ENCODE assay signal across 11 mouse cellular contexts in the genomic region with DNA sequence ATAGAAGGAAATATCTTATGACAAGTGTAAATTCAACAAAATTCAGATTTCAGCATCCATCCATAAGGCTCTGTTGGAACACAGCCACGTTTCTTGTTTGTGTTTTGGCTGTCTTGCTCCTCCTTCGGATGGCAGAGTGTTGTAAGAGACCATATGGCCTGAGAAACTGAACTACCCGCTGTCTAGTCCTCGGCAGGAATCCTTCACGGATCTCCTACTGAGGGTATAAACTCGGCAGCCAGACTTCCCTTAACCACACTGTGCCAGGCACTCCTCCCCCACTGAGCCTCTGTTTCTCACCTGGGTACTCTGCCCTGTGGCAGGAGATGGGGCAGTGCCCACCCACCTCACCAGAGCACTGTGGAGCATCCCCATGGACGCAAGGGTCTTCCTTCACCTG.
DNase-seq lines count a peak whose midpoint lies in the region; ATAC-seq and TF ChIP-seq lines count a peak whose summit lies in the region.
"Had no signal": no experiment of that assay in that cellular context is flagged by ENCODE, and none has a peak within 500 bp of the region (broad histone marks: within the 10 kb centered on the region; RNA-seq: fewer than 3 reads in every experiment).

No protein-coding gene starts in this region.

- intact Hi-C loops in left cerebral cortex, adult 2 months (cut with DNase I): no loop called here

- no peak for ATAC-seq in stomach, postnatal 0 days (ENCODE audit: low FRiP score, low TSS enrichment)
- no peak for ATAC-seq in megakaryocyte progenitor cell, adult 5-6 weeks (replicated peaks; ENCODE audit: poor library complexity)

- H3K27ac ChIP-seq in left cerebral cortex, adult 2 months: no peak overlapping the region
- no peak overlapping the region for H3K27ac ChIP-seq in stomach, postnatal 0 days (replicated peaks)
- H3K27ac ChIP-seq: hindbrain, embryonic 13.5 days; kidney, embryonic 15.5 days had no signal

- no peaks in the 10 kb centered on the region for H3K4me1 ChIP-seq in stomach, postnatal 0 days (replicated peaks; ENCODE audit: control insufficient read depth, insufficient read depth)
- H3K4me1 ChIP-seq: hindbrain, embryonic 13.5 days; kidney, embryonic 15.5 days had no signal

- peak; percentile 12 to 36 for DNase-seq in left cerebral cortex, adult 18-20 months (ENCODE audit: low spot score in 2 of 2)
- no peak for DNase-seq in left cerebral cortex, adult 2 months (ENCODE audit: extremely low spot score in 1 of 2, low spot score in 2 of 2)
- DNase-seq in cerebellum, adult 9-10 months: peak; percentile 77
- peak; percentile 13 for DNase-seq in frontal cortex, postnatal 10 days (ENCODE audit: low spot score in 2 of 2)
- peak; percentile 26 for DNase-seq in right cerebral cortex, postnatal 25 days
- DNase-seq in stomach, postnatal 0 days (ENCODE audit: low spot score): no peak

- H3K4me2 ChIP-seq in stomach, postnatal 0 days (replicated peaks; ENCODE audit: low read depth): no peak overlapping the region
- H3K4me2 ChIP-seq: hindbrain, embryonic 13.5 days; kidney, embryonic 15.5 days had no signal

- no peaks in the 10 kb centered on the region for H3K36me3 ChIP-seq in stomach, postnatal 0 days (ENCODE audit: control insufficient read depth, insufficient read depth, low read length)
- H3K36me3 ChIP-seq: kidney, embryonic 15.5 days had no signal

- H3K9me3 ChIP-seq in stomach, postnatal 0 days (ENCODE audit: control insufficient read depth, low read length): no peaks in the 10 kb centered on the region
- H3K9me3 ChIP-seq: hindbrain, embryonic 13.5 days; kidney, embryonic 15.5 days had no signal

- no peaks in the 10 kb centered on the region for H3K27me3 ChIP-seq in stomach, postnatal 0 days (ENCODE audit: control insufficient read depth, insufficient read depth, low read length)
- H3K27me3 ChIP-seq: CH12.LX; hindbrain, embryonic 13.5 days; kidney, embryonic 15.5 days had no signal

- WGBS in stomach, postnatal 0 days: 45% methylated on average over 7 of the region's 7 CpGs

- TF ChIP-seq EP300 in stomach, postnatal 0 days (optimal IDR thresholded peaks at IDR 0.05): no peak

- no peak for TF ChIP-seq CTCF in left cerebral cortex, adult 2 months (IDR thresholded peaks at IDR 0.05)
- no peak for TF ChIP-seq CTCF in stomach, postnatal 0 days (IDR thresholded peaks at IDR 0.05; ENCODE audit: low read depth)

- H3K4me3 ChIP-seq in left cerebral cortex, adult 2 months: no peak overlapping the region
- H3K4me3 ChIP-seq in stomach, postnatal 0 days (ENCODE audit: low read depth, low read length): no peak overlapping the region
- H3K4me3 ChIP-seq: erythroblast, embryonic 14.5 days; hindbrain, embryonic 13.5 days; kidney, embryonic 15.5 days had no signal

- H3K9ac ChIP-seq in stomach, postnatal 0 days (ENCODE audit: low read length): no peak overlapping the region
- H3K9ac ChIP-seq: hindbrain, embryonic 13.5 days; kidney, embryonic 15.5 days had no signal

Comparison
In these comparisons a context has a peak if more than half of its experiments do, and no peak if none do; other contexts are left out.
1. DNase-seq: peak in left cerebral cortex, adult 18-20 months (2 of 2), cerebellum, adult 9-10 months (single experiment), frontal cortex, postnatal 10 days (2 of 2) and right cerebral cortex, postnatal 25 days (single experiment); none in left cerebral cortex, adult 2 months (0 of 2) and stomach, postnatal 0 days (single experiment).